Mouse (Mus musculus) ovary, postnatal 14 days (tissue): ENCODE measurements around the gene Ap2b1.

ENCODE experiments used
- DNase-seq: peaks from one replicate; pipeline ENCODE4 v3.0.0; 2022; ENCODE audit warnings: low spot score

Ap2b1 gene

GRCm38 (mm10) chr11:83445001-83445400 is 146.2 kb downstream of the Ap2b1 start:
- no peak for DNase-seq

- no peak for DNase-seq
Measured at GRCm38 (mm10) chr11:83447612-83448011, 148.8 kb downstream of the Ap2b1 start.

- no peak for DNase-seq
Measured at GRCm38 (mm10) chr11:83448021-83448926, 149.4 kb downstream of the Ap2b1 start.

GRCm38 (mm10) chr11:83448927-83449236 is 150.1 kb downstream of the Ap2b1 start:
- no peak for DNase-seq

- no peak for DNase-seq
Measured at GRCm38 (mm10) chr11:83449298-83449697, 150.5 kb downstream of the Ap2b1 start.

GRCm38 (mm10) chr11:83450550-83450949 is 151.7 kb downstream of the Ap2b1 start:
- DNase-seq, result no peak

- no peak for DNase-seq
Measured at GRCm38 (mm10) chr11:83451281-83451680, 152.5 kb downstream of the Ap2b1 start.

GRCm38 (mm10) chr11:83454548-83454947 is 155.7 kb downstream of the Ap2b1 start:
- no peak for DNase-seq
